Mouse (Mus musculus) C3H10T1/2 (cell line): ENCODE measurements around the gene Gpr35. TPM values are rescaled to one million over a fixed set of nuclear protein-coding genes. Genes with fewer than 3 reads are reported as not detected.

Source experiments
- polyA plus RNA-seq, 2 experiments: library from polyadenylated mRNA; unstranded; fragments of >200 nt; fragmentation: generic; extraction: Trizol; gene quantifications; one replicate each; pipeline ENCODE4 v1.2.1; 2012; ENCODE audit warnings: missing spikeins in 2 of 2

Gene Gpr35
- polyA plus RNA-seq: under 1 TPM in 1 of 2 experiments, not detected in 1; 0.26 TPM

GRCm38 (mm10) chr1:92950607-92951006 is at the start of gene Gpr35:
Gene Gpr35, plus strand, starts transcription at chr1:92950865.

GRCm38 (mm10) chr1:92902786-92903185 is 47.9 kb upstream of the Gpr35 start, which contains the start of gene Ankmy1:
Gene Ankmy1, minus strand, starts transcription at chr1:92902906.

GRCm38 (mm10) chr1:92906779-92907631 is 43.7 kb upstream of the Gpr35 start, which contains the start of gene Dusp28:
Gene Dusp28, plus strand, starts transcription at chr1:92906981.

GRCm38 (mm10) chr1:92910239-92910885 is 40.3 kb upstream of the Gpr35 start, which contains the start of gene Rnpepl1:
Gene Rnpepl1, plus strand, starts transcription at chr1:92910783.

GRCm38 (mm10) chr1:92934182-92934827 is 16.4 kb upstream of the Gpr35 start, which contains the start of gene Capn10:
Gene Capn10, plus strand, starts transcription at chr1:92934376.

GRCm38 (mm10) chr1:93006061-93006460 is 55.4 kb downstream of the Gpr35 start, which contains the start of gene Aqp12:
Gene Aqp12, plus strand, starts transcription at chr1:93006334.

Other genes starting within 250 kb of the Gpr35 start
- gene Gpc1, start 119.2 kb upstream of the Gpr35 start, polyA plus RNA-seq: 10 to 100 TPM; 36.4 to 71.5 TPM
- under 1 TPM; 0.05 to 0.12 TPM for gene Ankmy1, start 48.0 kb upstream of the Gpr35 start, polyA plus RNA-seq
- 1 to 10 TPM in 1 of 2 experiments, under 1 TPM in 1; 0.13 to 1.0 TPM for gene Dusp28, start 43.9 kb upstream of the Gpr35 start, polyA plus RNA-seq
- 10 to 100 TPM; 21.6 to 35.0 TPM for gene Rnpepl1, start 40.1 kb upstream of the Gpr35 start, polyA plus RNA-seq
- gene Capn10, start 16.5 kb upstream of the Gpr35 start, polyA plus RNA-seq: 10 to 100 TPM in 1 of 2 experiments, 1 to 10 TPM in 1; 9.1 to 17.8 TPM
- gene Aqp12, start 55.5 kb downstream of the Gpr35 start, polyA plus RNA-seq: not detected
- under 1 TPM in 1 of 2 experiments, not detected in 1; 0.01 TPM for gene Kif1a, start 151.1 kb downstream of the Gpr35 start, polyA plus RNA-seq
- under 1 TPM in 1 of 2 experiments, not detected in 1; 0.19 TPM for gene Agxt, start 184.4 kb downstream of the Gpr35 start, polyA plus RNA-seq
- under 1 TPM in 1 of 2 experiments, not detected in 1; 0.18 TPM for gene 2310007B03Rik, start 210.1 kb downstream of the Gpr35 start, polyA plus RNA-seq
- 1 to 10 TPM in 1 of 2 experiments, under 1 TPM in 1; 0.01 to 8.1 TPM for gene Crocc2, start 217.9 kb downstream of the Gpr35 start, polyA plus RNA-seq